Mouse (Mus musculus): ENCODE measurements around the gene Smap2.
"Not testable (repeated sequence)": the region's sequence is repeated elsewhere in the genome, so short reads cannot be mapped to it uniquely, and the experiment has no call there.

- not testable (repeated sequence) for TF ChIP-seq CTCF, EP300 (IDR thresholded peaks at IDR 0.05; ENCODE audit: low read depth)
These were observed 42.2 kb upstream of the Smap2 start for GRCm38 (mm10) chr4:121059218-121059617.
